Mouse (Mus musculus) limb, embryonic 15.5 days (tissue): ENCODE data around the gene Zcchc2. TPM values are rescaled to one million over a fixed set of nuclear protein-coding genes. Genes with fewer than 3 reads are reported as not detected.
A peak's percentile ranks its signal among the peaks of the same experiment; 100 is the strongest.

Experiments
- ATAC-seq: fragments of 200-750 bp; cut with Nextera tagmentation; 2 replicates; pipeline ENCODE4 v1.8.0; 2017; ENCODE audit warnings: low read depth, moderate TSS enrichment; ENCODE audit not compliant: insufficient number of reproducible peaks, low FRiP score, low TSS enrichment
- H3K27ac ChIP-seq: fragments of 300-500 bp; sonication (generic); 2 replicates; pipeline ENCODE4 v1.5.1; 2015; ENCODE audit warnings: moderate library complexity, mild to moderate bottlenecking, inconsistent platforms
- H3K27me3 ChIP-seq: fragments of 300-500 bp; sonication (generic); 2 replicates; pipeline ENCODE4 v1.6.1; 2015; ENCODE audit warnings: inconsistent platforms
- H3K36me3 ChIP-seq: fragments of 300-500 bp; sonication (generic); 2 replicates; pipeline ENCODE4 v1.6.1; 2015; ENCODE audit warnings: inconsistent platforms
- H3K4me1 ChIP-seq: fragments of 300-500 bp; sonication (generic); 2 replicates; pipeline ENCODE4 v1.6.1; 2015; ENCODE audit warnings: inconsistent platforms
- H3K4me2 ChIP-seq: fragments of 300-500 bp; sonication (generic); 2 replicates; pipeline ENCODE4 v1.6.1; 2015; ENCODE audit warnings: mild to moderate bottlenecking, inconsistent platforms
- H3K4me3 ChIP-seq: fragments of 300-500 bp; sonication (generic); 2 replicates; pipeline ENCODE4 v1.5.1; 2015; ENCODE audit warnings: mild to moderate bottlenecking, inconsistent platforms
- H3K9ac ChIP-seq: fragments of 300-500 bp; sonication (generic); 2 replicates; pipeline ENCODE4 v1.6.1; 2015; ENCODE audit warnings: inconsistent platforms
- H3K9me3 ChIP-seq: fragments of 300-500 bp; sonication (generic); 2 replicates; pipeline ENCODE4 v1.6.1; 2016; ENCODE audit warnings: inconsistent platforms
- whole genome bisulfite sequencing: fragments of 180-500 bp; shearing (Covaris S2); methylation state at CpG from one replicate; pipeline ENCODE4 v1.1.7; 2015; 5-methylcytosine and 5-hydroxymethylcytosine counted together
- polyA plus RNA-seq: library from polyadenylated mRNA; unstranded; fragments of >200 nt; fragmentation: Nextera tagmentation; extraction: Ambion mirVana; gene quantifications from 2 replicates; pipeline ENCODE4 v1.2.1, GENCODE M21; 2015

The Zcchc2 gene
- polyA plus RNA-seq, 1 experiment from 2014 or later: 2.1 TPM

DNA sequence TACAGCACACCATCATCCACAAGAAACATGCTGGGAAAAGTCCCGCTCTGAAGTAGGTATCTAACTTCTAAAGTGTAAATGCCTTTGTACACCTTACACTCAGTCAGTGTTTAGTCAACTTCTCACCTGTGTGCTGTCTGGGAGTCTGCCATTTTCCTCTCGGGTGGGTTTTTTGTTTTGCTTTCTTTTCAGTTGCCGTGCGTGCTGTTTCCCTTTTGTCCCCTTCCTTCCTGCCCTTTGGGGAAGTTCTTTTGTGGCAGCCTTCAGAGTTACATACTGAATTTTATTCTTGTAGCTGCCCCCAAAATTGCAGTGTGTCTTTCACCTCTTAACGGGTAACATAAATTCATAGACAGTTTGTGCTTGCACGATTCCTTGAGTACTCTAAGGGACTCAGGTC, 29.6 kb downstream of the Zcchc2 start:
- Histone ChIP-seq H3K36me3 (peaks cover 59% of the 10 kb centered on the region), H3K9me3 (no peaks in the 10 kb centered on the region), H3K27me3 (no peaks in the 10 kb centered on the region), H3K4me2 (no peak overlapping the region), H3K27ac (no peak overlapping the region), H3K9ac (no peak overlapping the region), H3K4me3 (no peak overlapping the region), H3K4me1 (no peaks in the 10 kb centered on the region)
- 87% methylated on average over 6 of the region's 6 CpGs for WGBS
- no peak for ATAC-seq

DNA sequence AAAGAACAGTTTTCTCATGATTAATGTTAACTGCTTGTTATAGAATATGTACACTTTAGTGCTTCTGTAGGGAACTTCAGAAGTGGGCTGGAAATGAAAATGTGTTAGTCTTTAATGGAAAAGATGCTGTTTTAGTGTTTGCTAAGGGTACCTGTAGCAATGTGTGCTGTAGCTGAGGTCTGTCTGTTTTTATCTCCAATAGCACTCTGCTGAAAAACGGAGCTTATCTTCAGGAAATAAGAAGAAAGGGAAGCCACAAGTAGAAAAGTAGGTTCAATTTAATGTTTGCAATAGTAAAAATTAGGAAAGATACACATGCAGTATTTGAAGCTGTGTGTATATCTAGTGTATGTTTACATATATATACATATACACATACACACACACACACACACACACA, 32.8 kb downstream of the Zcchc2 start:
- Histone ChIP-seq H3K4me2 (no peak overlapping the region), H3K4me1 (no peaks in the 10 kb centered on the region), H3K36me3 (peaks cover 58% of the 10 kb centered on the region), H3K27ac (no peak overlapping the region), H3K27me3 (no peaks in the 10 kb centered on the region), H3K4me3 (no peak overlapping the region), H3K9me3 (no peaks in the 10 kb centered on the region), H3K9ac (no peak overlapping the region)
- whole genome bisulfite sequencing: 93% methylated on average over 1 of the region's 1 CpGs
- no peak for ATAC-seq

GRCm38 (mm10) chr1:106024254-106024653, 34.0 kb downstream of the Zcchc2 start:
- Histone ChIP-seq H3K9ac (no peak overlapping the region), H3K9me3 (no peaks in the 10 kb centered on the region), H3K4me2 (no peak overlapping the region), H3K4me3 (no peak overlapping the region), H3K4me1 (no peaks in the 10 kb centered on the region), H3K36me3 (peaks cover 56% of the 10 kb centered on the region), H3K27me3 (no peaks in the 10 kb centered on the region), H3K27ac (no peak overlapping the region)
- WGBS: 84% methylated on average over 2 of the region's 2 CpGs
- ATAC-seq: no peak

DNA sequence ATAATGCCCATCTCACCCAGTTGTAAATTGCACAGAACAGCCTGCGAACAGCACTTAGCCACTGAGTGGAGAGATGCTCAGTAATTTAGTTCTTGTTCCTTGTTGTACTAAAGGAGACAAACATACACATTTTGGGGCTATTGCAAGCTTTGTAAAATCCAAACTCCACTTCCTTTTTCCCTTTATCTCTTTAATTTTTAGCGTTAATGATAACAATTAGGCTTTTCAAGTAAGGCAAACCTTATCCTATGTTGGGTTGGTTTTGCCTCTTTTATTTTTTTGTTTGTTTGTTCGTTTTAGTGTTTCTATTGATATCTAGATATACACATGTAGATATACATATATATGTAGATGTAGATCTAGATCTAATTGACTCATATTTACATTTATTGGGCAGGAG, 34.6 kb downstream of the Zcchc2 start:
- H3K9ac ChIP-seq: no peak overlapping the region
- H3K4me2 ChIP-seq: no peak overlapping the region
- ATAC-seq: no peak
- H3K9me3 ChIP-seq: no peaks in the 10 kb centered on the region
- WGBS: 91% methylated on average over 3 of the region's 3 CpGs
- peaks cover 57% of the 10 kb centered on the region for H3K36me3 ChIP-seq
- H3K4me3 ChIP-seq: no peak overlapping the region
- no peaks in the 10 kb centered on the region for H3K4me1 ChIP-seq
- no peaks in the 10 kb centered on the region for H3K27me3 ChIP-seq
- no peak overlapping the region for H3K27ac ChIP-seq

DNA sequence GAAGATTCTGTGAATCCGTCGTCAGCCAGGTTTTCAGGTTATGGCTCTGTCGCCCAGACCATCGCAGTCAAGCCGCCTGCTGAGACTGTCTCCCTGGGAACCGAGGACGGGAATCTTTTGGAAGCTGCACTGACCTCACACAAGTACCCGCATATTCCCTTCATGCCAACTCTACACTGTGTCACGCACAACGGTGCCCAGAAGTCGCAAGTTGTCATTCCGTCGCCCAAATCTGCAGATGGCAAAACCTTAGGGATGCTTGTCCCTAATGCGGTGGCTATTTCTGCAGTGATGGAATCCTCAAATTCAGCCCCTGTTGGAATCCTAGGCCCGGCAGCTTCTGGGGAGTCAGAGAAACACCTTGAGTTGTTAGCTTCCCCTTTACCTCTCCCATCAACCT, 39.6 kb downstream of the Zcchc2 start:
- H3K36me3 ChIP-seq: peaks cover 45% of the 10 kb centered on the region
- WGBS: 95% methylated on average over 15 of the region's 15 CpGs

DNA sequence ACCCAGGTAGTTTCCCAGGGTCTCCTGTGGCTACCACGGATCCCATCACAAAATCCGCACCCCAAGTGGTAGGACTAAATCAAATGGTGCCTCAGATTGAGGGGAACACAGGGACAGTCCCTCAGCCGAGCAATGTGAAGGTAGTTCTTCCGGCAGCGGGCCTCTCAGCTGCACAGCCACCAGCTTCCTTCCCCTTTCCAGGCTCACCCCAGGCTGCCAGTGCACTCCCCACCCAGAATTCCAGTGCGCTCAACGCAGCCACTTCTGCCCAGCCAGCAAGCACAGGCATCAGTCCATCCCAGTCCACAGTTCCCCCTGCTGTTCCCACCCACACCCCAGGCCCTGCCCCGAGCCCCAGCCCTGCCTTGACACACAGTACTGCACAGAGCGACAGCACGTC, 40.1 kb downstream of the Zcchc2 start:
- ATAC-seq: no peak
- Histone ChIP-seq H3K27me3 (no peaks in the 10 kb centered on the region), H3K9me3 (no peaks in the 10 kb centered on the region), H3K4me1 (peaks cover 2% of the 10 kb centered on the region), H3K4me3 (no peak overlapping the region), H3K27ac (no peak overlapping the region), H3K36me3 (peaks cover 45% of the 10 kb centered on the region), H3K9ac (no peak overlapping the region), H3K4me2 (no peak overlapping the region)
- WGBS: 92% methylated on average over 10 of the region's 10 CpGs

More for the DNA sequence above, 39.6 kb downstream of the Zcchc2 start:
- ATAC-seq: no peak
- no peaks in the 10 kb centered on the region for H3K27me3 ChIP-seq
- no peaks in the 10 kb centered on the region for H3K4me1 ChIP-seq
- H3K9ac ChIP-seq: no peak overlapping the region
- H3K4me3 ChIP-seq: no peak overlapping the region
- no peak overlapping the region for H3K4me2 ChIP-seq
- H3K27ac ChIP-seq: no peak overlapping the region
- H3K9me3 ChIP-seq: no peaks in the 10 kb centered on the region

DNA sequence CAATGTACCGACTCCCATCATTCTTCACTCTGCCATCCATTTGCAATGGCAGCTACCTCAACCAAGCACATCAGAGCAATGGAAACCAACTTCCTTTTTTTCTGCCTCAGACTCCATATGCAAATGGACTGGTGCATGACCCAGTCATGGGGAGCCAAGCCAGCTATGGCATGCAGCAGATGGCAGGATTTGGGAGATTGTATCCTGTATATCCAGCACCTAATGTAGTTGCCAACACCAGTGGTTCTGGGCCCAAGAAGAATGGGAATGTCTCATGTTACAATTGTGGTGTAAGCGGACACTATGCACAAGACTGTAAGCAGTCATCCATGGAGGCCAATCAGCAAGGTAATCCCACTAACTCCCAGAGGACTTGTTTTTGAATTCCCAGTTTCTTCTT, 40.7 kb downstream of the Zcchc2 start:
- Histone ChIP-seq H3K9ac (no peak overlapping the region), H3K4me1 (peaks cover 3% of the 10 kb centered on the region), H3K36me3 (peaks cover 45% of the 10 kb centered on the region), H3K27ac (no peak overlapping the region), H3K9me3 (no peaks in the 10 kb centered on the region), H3K4me2 (no peak overlapping the region), H3K4me3 (no peak overlapping the region), H3K27me3 (no peaks in the 10 kb centered on the region)
- 87% methylated on average over 2 of the region's 2 CpGs for WGBS
- no peak for ATAC-seq

DNA sequence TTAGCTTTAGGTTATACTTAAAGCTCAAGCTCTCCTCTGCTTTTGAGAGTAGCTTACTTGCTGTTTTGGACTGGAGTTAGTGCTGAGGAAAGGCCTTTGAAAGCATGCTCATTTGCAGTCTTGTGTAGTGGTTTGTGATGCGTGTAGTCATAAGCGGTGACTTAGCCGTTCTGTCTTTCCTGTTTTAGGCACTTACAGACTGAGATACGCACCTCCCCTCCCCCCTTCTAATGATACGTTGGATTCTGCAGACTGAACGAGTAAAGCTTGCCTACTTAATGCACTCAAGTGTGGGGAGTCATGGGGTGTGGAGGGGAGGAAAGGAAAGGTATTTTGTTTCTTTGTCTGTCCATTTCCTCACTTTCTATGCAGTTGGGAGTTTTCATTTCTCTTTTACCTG, 41.7 kb downstream of the Zcchc2 start:
- Histone ChIP-seq H3K4me1 (peaks cover 3% of the 10 kb centered on the region), H3K9me3 (no peaks in the 10 kb centered on the region), H3K9ac (no peak overlapping the region), H3K27me3 (no peaks in the 10 kb centered on the region), H3K36me3 (peaks cover 42% of the 10 kb centered on the region), H3K4me2 (no peak overlapping the region), H3K27ac (no peak overlapping the region), H3K4me3 (no peak overlapping the region)
- WGBS: 48% methylated on average over 6 of the region's 6 CpGs
- no peak for ATAC-seq

DNA sequence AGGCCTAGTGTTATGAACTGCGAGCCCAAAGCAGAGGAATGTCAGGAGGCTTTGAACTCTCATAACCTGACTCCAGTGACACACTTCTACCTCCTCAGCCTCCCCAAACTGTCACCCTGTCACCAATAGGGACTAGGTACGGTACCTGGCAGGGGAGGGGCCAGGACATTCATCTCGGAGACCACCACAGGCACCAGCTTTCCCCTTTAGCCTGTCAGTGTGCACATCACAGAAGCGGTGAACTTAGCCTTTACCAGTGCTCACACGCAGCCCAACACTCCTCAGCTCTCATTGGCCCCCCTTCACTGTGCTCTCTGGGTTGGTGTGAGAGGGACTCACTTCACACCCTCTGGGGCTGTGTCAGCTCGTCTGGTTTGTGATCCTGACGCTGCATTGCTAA, 44.6 kb downstream of the Zcchc2 start:
- Histone ChIP-seq H3K27ac (no peak overlapping the region), H3K27me3 (no peaks in the 10 kb centered on the region), H3K4me1 (peaks cover 3% of the 10 kb centered on the region), H3K4me3 (no peak overlapping the region), H3K4me2 (no peak overlapping the region), H3K9me3 (no peaks in the 10 kb centered on the region), H3K9ac (no peak overlapping the region), H3K36me3 (peaks cover 30% of the 10 kb centered on the region)
- 74% methylated on average over 7 of the region's 7 CpGs for WGBS
- no peak for ATAC-seq

DNA sequence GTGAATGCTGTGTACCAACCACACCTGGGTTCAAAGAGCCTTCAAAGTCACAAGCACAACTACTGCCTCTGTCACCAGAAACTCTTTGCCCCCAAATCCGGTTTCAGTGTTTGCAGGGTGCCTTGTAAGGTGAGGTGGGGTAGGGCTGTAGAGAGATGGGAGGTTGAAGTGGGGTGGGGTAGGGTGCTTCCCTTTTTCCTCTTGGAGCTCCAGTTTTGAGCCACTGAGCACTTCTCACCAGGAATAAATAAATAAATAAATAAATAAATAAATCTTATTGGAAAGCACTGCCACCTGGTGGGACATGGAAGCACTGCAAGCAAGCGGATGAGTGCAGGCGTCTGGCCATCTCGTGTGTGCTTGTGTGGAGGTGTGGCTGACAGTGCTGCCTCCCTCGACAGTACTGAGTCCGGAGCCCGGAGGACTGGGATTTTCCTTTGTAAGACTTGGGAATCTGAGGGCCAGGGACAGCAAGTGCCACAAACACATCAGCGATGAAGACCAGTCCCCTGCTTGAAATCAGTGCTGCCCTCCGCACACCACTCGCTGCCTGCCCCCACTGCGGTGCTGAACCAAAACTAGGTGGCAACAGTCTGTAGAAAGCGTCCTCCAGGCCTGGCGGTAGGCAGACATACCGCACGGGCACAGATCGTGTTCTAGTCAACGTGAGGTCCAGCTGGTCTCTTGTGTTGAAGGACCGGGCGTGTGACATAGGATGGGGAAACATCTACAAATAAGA, 46.8 kb downstream of the Zcchc2 start:
- Histone ChIP-seq H3K9me3 (no peaks in the 10 kb centered on the region), H3K4me2 (0 out of 2 replicates have a peak overlapping the region, but pooled peaks have one; percentile 12), H3K27me3 (no peaks in the 10 kb centered on the region), H3K27ac (no peak overlapping the region), H3K9ac (no peak overlapping the region), H3K36me3 (peaks cover 14% of the 10 kb centered on the region), H3K4me3 (no peak overlapping the region), H3K4me1 (peaks cover 3% of the 10 kb centered on the region)
- no peak for ATAC-seq
- 59% methylated on average over 19 of the region's 19 CpGs for WGBS

GRCm38 (mm10) chr1:106039326-106039725, 49.1 kb downstream of the Zcchc2 start:
- Histone ChIP-seq H3K9ac (no peak overlapping the region), H3K36me3 (peaks cover 6% of the 10 kb centered on the region; the same call in 1 of the 2 replicates), H3K4me1 (peaks cover 10% of the 10 kb centered on the region), H3K27ac (no peak overlapping the region), H3K4me2 (no peak overlapping the region), H3K27me3 (no peaks in the 10 kb centered on the region), H3K4me3 (no peak overlapping the region), H3K9me3 (no peaks in the 10 kb centered on the region)
- 61% methylated on average over 6 of the region's 6 CpGs for WGBS
- ATAC-seq: 0 out of 2 replicates have a peak, but pooled peaks have one; percentile 27

DNA sequence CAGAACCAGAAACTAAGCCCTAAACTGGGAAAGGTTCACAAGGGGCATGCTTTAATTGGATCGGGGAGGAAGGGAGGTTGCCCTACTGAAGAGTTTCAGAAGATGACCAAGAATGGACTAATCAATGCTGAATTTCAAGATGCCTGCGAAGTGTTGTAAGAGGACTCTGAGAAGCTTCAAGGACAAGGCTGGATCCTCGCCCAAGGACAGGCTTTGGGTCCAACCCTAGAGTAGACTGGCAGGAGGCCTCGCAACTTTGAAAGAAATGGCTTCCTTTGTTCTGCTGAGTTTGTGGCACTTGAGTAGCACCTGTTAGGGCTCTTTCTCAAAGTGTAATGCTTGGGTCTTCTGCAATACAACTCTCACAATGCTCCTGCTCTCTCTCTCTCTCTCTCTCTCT, 50.1 kb downstream of the Zcchc2 start:
- Histone ChIP-seq H3K27ac (no peak overlapping the region), H3K4me2 (no peak overlapping the region), H3K4me3 (no peak overlapping the region), H3K36me3 (peaks cover 3% of the 10 kb centered on the region; the same call in 1 of the 2 replicates), H3K27me3 (no peaks in the 10 kb centered on the region), H3K4me1 (peaks cover 9% of the 10 kb centered on the region), H3K9ac (no peak overlapping the region), H3K9me3 (no peaks in the 10 kb centered on the region)
- WGBS: 91% methylated on average over 4 of the region's 4 CpGs
- no peak for ATAC-seq
